Mouse (Mus musculus) thymus, adult 18-20 months (tissue): Measurements from ENCODE around the gene Wsb2.
A peak's percentile ranks its signal among the peaks of the same experiment; 100 is the strongest.
"Not testable (repeated sequence)": the region's sequence is repeated elsewhere in the genome, so short reads cannot be mapped to it uniquely, and the experiment has no call there.

Experiments
- DNase-seq, 2 experiments: peaks; one replicate each; pipeline ENCODE4 v3.0.0; 2022; ENCODE audit warnings: mixed read lengths in 2 of 2

Wsb2 gene

GRCm38 (mm10) chr5:117357478-117358247, 559 bp downstream of the Wsb2 start:
- peak; percentile 42 to 48 for DNase-seq

GRCm38 (mm10) chr5:117358248-117358630, 1.1 kb downstream of the Wsb2 start:
- DNase-seq: no peak

GRCm38 (mm10) chr5:117358725-117359124, 1.6 kb downstream of the Wsb2 start:
- DNase-seq: peak; percentile 63 to 70

- DNase-seq: no peak
Measured at GRCm38 (mm10) chr5:117359497-117360227, 2.6 kb downstream of the Wsb2 start.

GRCm38 (mm10) chr5:117360228-117360515, 3.1 kb downstream of the Wsb2 start:
- no peak for DNase-seq

GRCm38 (mm10) chr5:117360631-117361541, 3.8 kb downstream of the Wsb2 start:
- no peak for DNase-seq

- no peak for DNase-seq
Measured at GRCm38 (mm10) chr5:117361590-117361989, 4.5 kb downstream of the Wsb2 start.

- DNase-seq: no peak
Measured at GRCm38 (mm10) chr5:117363066-117363782, 6.1 kb downstream of the Wsb2 start.

GRCm38 (mm10) chr5:117364821-117365220, 7.7 kb downstream of the Wsb2 start:
- no peak for DNase-seq

GRCm38 (mm10) chr5:117365904-117366561, 8.9 kb downstream of the Wsb2 start:
- DNase-seq: no peak

- DNase-seq: no peak
Measured at GRCm38 (mm10) chr5:117367206-117367605, 10.1 kb downstream of the Wsb2 start.

- DNase-seq: no peak
Measured at GRCm38 (mm10) chr5:117370592-117370991, 13.5 kb downstream of the Wsb2 start.

- no peak for DNase-seq
Measured at GRCm38 (mm10) chr5:117373418-117373817, 16.3 kb downstream of the Wsb2 start.

GRCm38 (mm10) chr5:117374372-117375049, 17.4 kb downstream of the Wsb2 start:
- no peak for DNase-seq

- DNase-seq: no peak
Measured at GRCm38 (mm10) chr5:117376331-117376761, 19.2 kb downstream of the Wsb2 start.

- DNase-seq: not testable (repeated sequence)
Measured at GRCm38 (mm10) chr5:117377731-117378130, 20.6 kb downstream of the Wsb2 start.

GRCm38 (mm10) chr5:117380199-117380598, 23.1 kb downstream of the Wsb2 start:
- no peak for DNase-seq

GRCm38 (mm10) chr5:117381785-117382184, 24.7 kb downstream of the Wsb2 start:
- no peak for DNase-seq

GRCm38 (mm10) chr5:117383198-117383597, 26.1 kb downstream of the Wsb2 start:
- DNase-seq: no peak

- DNase-seq: peak; percentile 51 to 66
Measured at GRCm38 (mm10) chr5:117388296-117388751, 31.2 kb downstream of the Wsb2 start.

- peak; percentile 91 for DNase-seq
Measured at GRCm38 (mm10) chr5:117388877-117389276, 31.8 kb downstream of the Wsb2 start, which contains the start of gene Rfc5. Gene Rfc5, minus strand, starts transcription at chr5:117389047.
